Mouse (Mus musculus) cerebellum, postnatal 10 days (tissue): ENCODE data around the gene Akr1a1.
"Not testable (repeated sequence)": the region's sequence is repeated elsewhere in the genome, so short reads cannot be mapped to it uniquely, and the experiment has no call there.

ENCODE experiments used
- DNase-seq, 2 experiments: peaks; one replicate each; pipeline ENCODE4 v3.0.0; 2021; ENCODE audit warnings: mixed read lengths in 2 of 2

Gene Akr1a1

GRCm38 (mm10) chr4:116650924-116651796, at the start of gene Akr1a1:
TSS of gene Akr1a1 (minus strand) at chr4:116651680.
- DNase-seq, result peak; percentile 90 to 95

DNA sequence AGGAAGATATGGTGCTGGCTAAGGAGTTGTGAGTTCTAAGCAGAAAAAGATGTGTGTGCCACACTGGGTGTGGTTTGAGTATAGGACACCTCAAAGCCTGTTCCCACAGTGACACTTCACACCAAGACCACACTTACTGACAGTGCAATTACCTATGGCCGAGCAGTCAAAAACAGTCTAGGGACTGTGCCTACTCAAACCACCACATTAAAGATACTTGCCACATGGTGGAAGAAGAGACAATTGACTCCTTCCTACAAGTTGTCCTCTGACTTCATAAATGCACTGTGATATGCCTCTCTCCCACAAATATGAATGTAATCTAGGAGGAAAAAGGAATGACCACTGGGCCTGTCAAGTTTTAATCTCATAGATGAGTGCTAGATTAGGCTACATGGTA, 49.5 kb upstream of the Akr1a1 start:
- no peak for DNase-seq

GRCm38 (mm10) chr4:116698693-116699342, 47.3 kb upstream of the Akr1a1 start:
- DNase-seq, result no peak

DNA sequence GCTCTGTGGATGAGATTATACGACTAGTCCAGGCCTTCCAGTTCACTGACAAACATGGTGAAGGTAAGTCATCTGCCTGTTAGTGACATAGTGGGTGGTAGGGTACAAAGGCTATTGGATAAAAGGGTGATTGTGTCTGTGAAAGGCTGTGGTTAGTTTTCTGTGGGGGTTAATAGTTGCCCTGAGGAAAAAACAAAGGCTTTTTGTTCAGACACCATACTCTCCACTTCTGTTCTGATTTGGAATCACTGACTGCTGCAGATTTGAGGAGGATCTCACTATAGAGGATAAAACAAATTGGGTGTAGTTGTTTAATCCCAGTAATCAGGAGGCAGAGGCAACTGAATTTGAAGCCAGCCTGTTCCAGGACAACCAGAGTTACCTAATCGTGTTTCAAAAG, 42.3 kb upstream of the Akr1a1 start:
- DNase-seq, result no peak

DNA sequence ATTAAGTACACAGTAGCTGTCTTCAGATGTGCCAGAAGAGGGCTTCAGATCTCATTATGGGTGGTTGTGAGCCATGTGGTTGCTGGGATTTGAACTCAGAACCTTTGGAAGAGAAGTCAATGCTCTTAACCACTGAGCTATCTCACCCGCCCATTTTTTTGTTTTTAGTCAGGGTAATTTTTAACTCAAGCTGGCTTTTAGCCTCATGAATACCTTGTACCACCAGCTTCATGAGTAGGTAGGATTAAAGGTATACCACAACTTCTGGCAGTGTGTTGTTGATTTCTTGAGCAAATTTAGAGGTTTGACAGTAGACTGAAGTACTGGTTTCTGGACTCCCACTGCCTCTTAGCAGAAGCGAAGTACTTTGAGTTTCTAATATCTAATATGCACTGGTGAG, 40.7 kb upstream of the Akr1a1 start:
- DNase-seq, result no peak

- DNase-seq, result no peak
Measured at GRCm38 (mm10) chr4:116689309-116689876, 37.9 kb upstream of the Akr1a1 start.

- DNase-seq, result no peak
Measured at GRCm38 (mm10) chr4:116687041-116687440, 35.6 kb upstream of the Akr1a1 start.

DNA sequence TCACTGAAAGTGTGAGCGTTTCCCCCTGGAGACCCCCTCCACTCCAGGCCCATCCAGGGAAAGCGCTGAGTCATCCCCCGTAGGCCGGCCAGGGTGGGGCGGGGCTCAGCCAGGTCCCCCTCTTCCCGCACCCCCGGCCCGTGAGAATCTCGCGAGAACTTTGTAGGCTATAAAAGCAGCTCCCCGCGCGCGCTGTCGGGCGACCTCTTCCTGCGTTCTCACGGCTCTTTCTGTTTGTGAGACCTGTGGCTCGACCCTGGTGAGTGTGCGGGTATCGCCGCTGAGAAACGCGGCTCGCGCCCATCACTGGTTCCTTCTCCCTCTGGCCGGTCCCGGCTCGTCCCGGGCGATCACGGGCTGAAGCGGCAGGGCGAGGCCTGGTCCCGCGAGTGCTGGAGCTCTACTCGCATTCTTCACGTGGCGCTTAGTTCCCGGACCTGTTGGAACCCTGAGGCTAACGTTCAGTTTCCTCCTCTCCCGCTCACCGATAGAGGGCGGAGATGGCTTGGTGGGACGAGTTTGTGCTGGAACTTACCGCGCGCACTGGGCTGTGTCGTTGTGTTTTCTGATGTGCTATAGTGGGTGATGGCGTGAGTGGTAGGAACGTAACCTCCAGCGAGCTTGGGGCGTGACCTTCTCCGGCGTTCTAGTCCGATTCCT, 34.1 kb upstream of the Akr1a1 start, which contains the start of gene Prdx1:
Gene Prdx1 (plus strand): TSS at position 143 of the 660 bp plus-strand sequence.
- DNase-seq, result peak; percentile 95 to 96

- DNase-seq, result no peak
Measured at GRCm38 (mm10) chr4:116684665-116685064, 33.2 kb upstream of the Akr1a1 start.

DNA sequence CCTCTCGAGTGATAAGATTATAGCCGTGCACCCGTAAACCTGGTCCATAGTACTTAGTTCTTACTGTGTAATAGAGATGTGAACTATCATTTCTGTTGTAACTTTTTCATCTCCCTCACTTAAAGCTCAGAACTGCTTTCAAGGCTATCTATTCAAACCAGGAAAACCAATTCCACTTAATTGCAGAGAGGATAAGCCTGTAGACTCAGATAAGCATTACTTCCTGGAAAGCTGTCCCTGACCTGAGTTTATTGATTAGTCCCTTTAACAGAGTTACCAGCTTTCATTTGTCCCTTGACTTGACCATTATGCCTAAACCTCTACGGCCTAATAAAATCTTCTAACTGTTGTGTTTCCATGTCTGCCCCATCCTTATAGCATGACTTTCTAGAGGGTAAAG, 32.5 kb upstream of the Akr1a1 start:
- no peak for DNase-seq

DNA sequence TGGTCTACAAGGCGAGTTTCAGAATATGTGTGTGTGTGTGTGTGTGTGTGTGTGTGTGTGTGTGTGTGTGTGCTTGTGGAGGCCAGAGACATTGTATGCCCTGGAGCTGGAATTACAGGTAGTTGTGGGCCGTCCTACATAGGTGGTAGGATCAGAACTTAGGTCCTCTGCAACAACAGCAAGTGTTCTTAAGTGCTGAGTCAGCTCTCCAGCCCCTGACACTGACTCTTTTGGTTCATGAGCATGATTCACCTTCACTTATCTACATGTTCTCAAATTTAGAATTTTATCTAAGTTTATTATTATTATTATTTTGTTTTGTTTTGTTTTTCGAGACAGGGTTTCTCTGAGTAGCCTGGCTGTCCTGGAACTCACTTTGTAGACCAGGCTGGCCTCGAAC, 29.0 kb upstream of the Akr1a1 start:
- DNase-seq, result not testable (repeated sequence)

GRCm38 (mm10) chr4:116679141-116679540, 27.7 kb upstream of the Akr1a1 start:
- DNase-seq, result no peak

DNA sequence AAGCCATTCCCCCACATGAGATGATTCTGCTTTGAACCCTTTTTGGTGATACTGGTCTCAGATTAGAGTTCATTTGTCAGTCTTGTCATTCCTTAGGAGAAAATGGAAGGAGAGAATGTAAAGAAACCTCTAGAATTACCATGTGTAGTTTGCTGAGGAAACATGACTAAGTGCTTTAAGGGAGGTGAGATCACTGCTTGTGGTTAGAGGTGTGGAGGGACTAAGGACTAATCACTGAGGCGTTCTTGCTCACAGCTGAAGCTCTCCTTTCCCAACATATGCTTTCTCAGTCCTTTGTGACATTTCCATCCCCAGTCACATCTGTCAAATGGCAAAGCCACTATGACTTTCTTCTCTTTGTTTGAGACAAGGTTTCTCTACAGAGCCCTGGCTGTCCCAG, 26.3 kb upstream of the Akr1a1 start:
- no peak for DNase-seq

DNA sequence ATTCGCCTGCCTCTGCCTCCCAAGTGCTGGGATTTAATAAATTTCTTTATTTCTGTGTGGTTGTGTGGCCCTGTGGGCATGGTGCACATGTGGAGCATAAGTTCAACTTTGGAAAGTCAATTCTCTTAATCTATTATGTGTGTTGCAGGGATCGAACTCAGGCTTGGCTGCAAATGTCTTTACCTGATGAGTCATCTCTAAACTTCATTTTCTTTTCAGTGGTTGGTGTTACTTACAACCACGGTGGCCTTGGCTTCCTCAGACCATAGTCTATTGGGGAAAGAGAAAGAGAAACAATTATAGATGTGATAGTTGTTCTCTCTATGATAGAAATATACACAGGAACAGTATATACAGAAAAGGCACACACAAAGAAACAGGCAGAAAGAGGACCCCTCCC, 24.5 kb upstream of the Akr1a1 start:
- no peak for DNase-seq

- DNase-seq, result not testable (repeated sequence)
Measured at GRCm38 (mm10) chr4:116674761-116675160, 23.3 kb upstream of the Akr1a1 start.

DNA sequence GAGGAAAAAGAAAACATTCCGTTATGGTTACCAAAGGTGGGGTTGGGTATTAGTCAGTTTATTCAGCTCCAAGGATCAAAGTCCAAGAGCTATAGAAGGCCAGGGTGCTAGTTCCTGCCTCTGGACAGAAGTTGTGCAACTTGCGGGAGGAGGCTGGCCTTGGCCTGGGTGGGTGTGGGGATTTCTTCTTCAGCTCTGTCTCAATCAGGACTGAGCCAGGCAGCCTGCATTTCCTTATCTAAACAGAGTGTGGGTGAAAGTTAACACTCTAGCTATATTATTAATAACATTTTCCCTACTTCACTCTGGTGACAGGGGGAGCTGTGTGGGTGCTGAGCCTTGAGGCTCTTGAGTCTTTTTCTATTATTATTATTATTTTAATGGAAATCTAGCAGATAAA, 21.3 kb upstream of the Akr1a1 start:
- DNase-seq, result no peak

DNA sequence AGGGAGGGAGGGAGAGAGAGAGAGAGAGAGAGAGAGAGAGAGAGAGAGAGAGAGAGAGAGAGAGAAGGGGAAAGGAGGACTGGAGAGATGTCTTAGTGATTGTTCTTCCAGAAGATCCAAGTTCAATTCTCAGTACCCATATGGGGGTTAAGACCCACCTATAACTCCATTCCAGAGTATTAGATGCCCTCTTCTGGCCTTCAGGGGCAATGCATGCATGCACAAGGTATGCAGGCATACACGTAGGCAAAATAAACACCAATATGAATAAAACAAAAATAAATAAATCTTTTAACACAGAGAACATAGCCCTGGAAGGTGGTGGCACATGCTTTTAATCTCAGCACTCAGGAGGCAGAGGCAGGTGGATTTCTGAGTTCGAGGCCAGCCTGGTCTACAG, 17.8 kb upstream of the Akr1a1 start:
- DNase-seq, result peak in 1 of 2 experiments; percentile 19

- no peak for DNase-seq
Measured at GRCm38 (mm10) chr4:116668145-116668544, 16.7 kb upstream of the Akr1a1 start.

GRCm38 (mm10) chr4:116666625-116667024, 15.1 kb upstream of the Akr1a1 start:
- no peak for DNase-seq

GRCm38 (mm10) chr4:116661998-116662397, 10.5 kb upstream of the Akr1a1 start:
- no peak for DNase-seq

GRCm38 (mm10) chr4:116660829-116661228, 9.3 kb upstream of the Akr1a1 start:
- DNase-seq, result no peak

GRCm38 (mm10) chr4:116659916-116660315, 8.4 kb upstream of the Akr1a1 start:
- not testable (repeated sequence) for DNase-seq

GRCm38 (mm10) chr4:116659474-116659873, 8.0 kb upstream of the Akr1a1 start:
- peak in 1 of 2 experiments; percentile 10 for DNase-seq
